Mouse (Mus musculus) brain, embryonic 14.5 days (tissue): ENCODE data around the gene Pdpn. TPM values are rescaled to one million over a fixed set of nuclear protein-coding genes. Genes with fewer than 3 reads are reported as not detected.
"Not testable (repeated sequence)": the region's sequence is repeated elsewhere in the genome, so short reads cannot be mapped to it uniquely, and the experiment has no call there.

Source experiments
- DNase-seq: peaks from one replicate; pipeline ENCODE4 v3.0.0-alpha.2; 2011; ENCODE audit warnings: low read depth
- CTCF ChIP-seq: fragments of 200-500 bp; IDR thresholded peaks from 2 replicates; pipeline ENCODE4 v1.5.1; 2012; ENCODE audit warnings: inconsistent platforms, mild to moderate bottlenecking, moderate library complexity, borderline replicate concordance; ENCODE audit not compliant: insufficient read depth, insufficient read length; ENCODE audit errors: extremely low read depth
- POLR2A ChIP-seq: fragments of 200-500 bp; IDR thresholded peaks from 2 replicates; pipeline ENCODE4 v1.6.1; 2012; ENCODE audit warnings: mild to moderate bottlenecking, inconsistent platforms, borderline replicate concordance; ENCODE audit not compliant: poor library complexity, insufficient read depth, insufficient read length, severe bottlenecking; ENCODE audit errors: extremely low read depth
- polyA plus RNA-seq: library from polyadenylated mRNA; depleted of rRNA; stranded (reverse); fragments of >200 nt; gene quantifications from 2 replicates; pipeline ENCODE4 v1.2.3, GENCODE M21; 2012; rRNA removed

Pdpn gene
- 24.7 and 33.6 TPM in 2 replicates for polyA plus RNA-seq

- TF ChIP-seq POLR2A (0 out of 2 replicates have a peak, but pooled peaks have one; percentile 19), CTCF (no peak)
- DNase-seq, result peak; percentile 89
Observed at GRCm38 (mm10) chr4:143299325-143300070, at the start of gene Pdpn. Gene Pdpn, minus strand, starts transcription at chr4:143299564.

GRCm38 (mm10) chr4:143348678-143349077 is 49.3 kb upstream of the Pdpn start:
- no peak for DNase-seq
- TF ChIP-seq POLR2A, result no peak
- no peak for TF ChIP-seq CTCF

GRCm38 (mm10) chr4:143345491-143345890 is 46.1 kb upstream of the Pdpn start:
- not testable (repeated sequence) for DNase-seq

- TF ChIP-seq POLR2A (no peak), CTCF (no peak)
- no peak for DNase-seq
Observed at GRCm38 (mm10) chr4:143341470-143341869, 42.1 kb upstream of the Pdpn start.

GRCm38 (mm10) chr4:143339808-143340207 is 40.4 kb upstream of the Pdpn start:
- TF ChIP-seq CTCF, result no peak
- TF ChIP-seq POLR2A, result no peak
- peak; percentile 17 for DNase-seq

GRCm38 (mm10) chr4:143336096-143336495 is 36.7 kb upstream of the Pdpn start:
- TF ChIP-seq CTCF (no peak), POLR2A (no peak)

GRCm38 (mm10) chr4:143334995-143335394 is 35.6 kb upstream of the Pdpn start:
- TF ChIP-seq POLR2A (no peak), CTCF (no peak)
- DNase-seq, result no peak

More at GRCm38 (mm10) chr4:143336096-143336495, 36.7 kb upstream of the Pdpn start:
- no peak for DNase-seq

- no peak for DNase-seq
- TF ChIP-seq POLR2A (no peak), CTCF (no peak)
Observed at GRCm38 (mm10) chr4:143334145-143334544, 34.8 kb upstream of the Pdpn start.

- TF ChIP-seq CTCF (no peak), POLR2A (no peak)
- DNase-seq, result no peak
Observed at GRCm38 (mm10) chr4:143331787-143332186, 32.4 kb upstream of the Pdpn start.

- no peak for TF ChIP-seq CTCF
- DNase-seq, result peak; percentile 43
Observed at GRCm38 (mm10) chr4:143330566-143330965, 31.2 kb upstream of the Pdpn start.

GRCm38 (mm10) chr4:143325625-143325941 is 26.2 kb upstream of the Pdpn start:
- peak; percentile 86 for DNase-seq
- TF ChIP-seq POLR2A (no peak), CTCF (peak; percentile 91)

- TF ChIP-seq POLR2A, result no peak
- TF ChIP-seq CTCF, result no peak
- DNase-seq, result peak; percentile 64
Observed at GRCm38 (mm10) chr4:143324925-143325624, 25.7 kb upstream of the Pdpn start.
